18 mouse cellular contexts compared by ENCODE assay signal in genomic region chr7:95682521-95682920, GRCm38 (mm10).
"Had no signal": no experiment of that assay in that cellular context is flagged by ENCODE, and none has a peak within 500 bp of the region (broad histone marks: within the 10 kb centered on the region; RNA-seq: fewer than 3 reads in every experiment).

No protein-coding gene starts in this region.

- H3K4me1 ChIP-seq: midbrain, embryonic 12.5 days; midbrain, embryonic 15.5 days; neural tube, embryonic 13.5 days; stomach, embryonic 15.5 days had no signal

- H3K27ac ChIP-seq: layer of hippocampus, adult 2 months; left cerebral cortex, adult 2 months; liver, embryonic 14.5 days; midbrain, embryonic 12.5 days; midbrain, embryonic 15.5 days; neural tube, embryonic 13.5 days; stomach, embryonic 15.5 days had no signal

- H3K9ac ChIP-seq: liver, embryonic 14.5 days; liver, postnatal 0 days; midbrain, embryonic 12.5 days; midbrain, embryonic 15.5 days; neural tube, embryonic 13.5 days; stomach, embryonic 15.5 days had no signal

- H3K36me3 ChIP-seq: midbrain, embryonic 12.5 days; midbrain, embryonic 15.5 days; neural tube, embryonic 13.5 days; stomach, embryonic 15.5 days had no signal

- H3K9me3 ChIP-seq: midbrain, embryonic 12.5 days; midbrain, embryonic 15.5 days; neural tube, embryonic 13.5 days; stomach, embryonic 15.5 days had no signal

- ATAC-seq: inflammation-experienced regulatory T-cells, adult 6 months; intestine, embryonic 16.5 days; liver, postnatal 0 days; midbrain, embryonic 15.5 days had no signal

- H3K4me3 ChIP-seq: layer of hippocampus, adult 2 months; left cerebral cortex, adult 2 months; midbrain, embryonic 12.5 days; midbrain, embryonic 15.5 days; neural tube, embryonic 13.5 days; stomach, embryonic 15.5 days had no signal

- H3K27me3 ChIP-seq: neural tube, embryonic 13.5 days; stomach, embryonic 15.5 days had no signal

- H3K4me2 ChIP-seq: midbrain, embryonic 12.5 days; midbrain, embryonic 15.5 days; neural tube, embryonic 13.5 days; stomach, embryonic 15.5 days had no signal

- DNase-seq: kidney, adult 2 months; kidney, postnatal 25 days; layer of hippocampus, postnatal 36 days; liver, postnatal 0 days; lung, postnatal 14 days; retina, postnatal 1 day; right cerebral cortex, postnatal 25 days; spleen, adult 18-20 months; thymus, postnatal 25 days had no signal
